Mouse (Mus musculus) urinary bladder, postnatal 10 days (tissue): ENCODE measurements around the gene Zc3h7b.

ENCODE experiments used
- DNase-seq: peaks from one replicate; pipeline ENCODE4 v3.0.0; 2022; ENCODE audit warnings: low spot score

Zc3h7b gene

GRCm38 (mm10) chr15:81814716-81815370, 70.0 kb downstream of the Zc3h7b start:
- no peak for DNase-seq

GRCm38 (mm10) chr15:81818404-81818803, 73.5 kb downstream of the Zc3h7b start:
- DNase-seq = no peak

- DNase-seq = no peak
Measured at GRCm38 (mm10) chr15:81822631-81823030, 77.8 kb downstream of the Zc3h7b start.

GRCm38 (mm10) chr15:81824832-81825231, 80.0 kb downstream of the Zc3h7b start:
- DNase-seq = no peak

- DNase-seq = no peak
Measured at GRCm38 (mm10) chr15:81828426-81829207, 83.8 kb downstream of the Zc3h7b start.

- no peak for DNase-seq
Measured at GRCm38 (mm10) chr15:81829208-81829580, 84.3 kb downstream of the Zc3h7b start.

- no peak for DNase-seq
Measured at GRCm38 (mm10) chr15:81830530-81830929, 85.7 kb downstream of the Zc3h7b start.

GRCm38 (mm10) chr15:81831136-81831825, 86.4 kb downstream of the Zc3h7b start:
- peak; percentile 73 for DNase-seq

- DNase-seq = no peak
Measured at GRCm38 (mm10) chr15:81832219-81832618, 87.4 kb downstream of the Zc3h7b start.

- no peak for DNase-seq
Measured at GRCm38 (mm10) chr15:81833481-81833880, 88.6 kb downstream of the Zc3h7b start.

- no peak for DNase-seq
Measured at GRCm38 (mm10) chr15:81834171-81834841, 89.4 kb downstream of the Zc3h7b start.

- no peak for DNase-seq
Measured at GRCm38 (mm10) chr15:81835007-81835880, 90.4 kb downstream of the Zc3h7b start.

- DNase-seq = peak; percentile 46
Measured at GRCm38 (mm10) chr15:81836124-81836821, 91.4 kb downstream of the Zc3h7b start.

- DNase-seq = no peak
Measured at GRCm38 (mm10) chr15:81836966-81837920, 92.4 kb downstream of the Zc3h7b start.

GRCm38 (mm10) chr15:81838554-81839235, 93.8 kb downstream of the Zc3h7b start:
- no peak for DNase-seq

- no peak for DNase-seq
Measured at GRCm38 (mm10) chr15:81839634-81840033, 94.8 kb downstream of the Zc3h7b start.

- DNase-seq = no peak
Measured at GRCm38 (mm10) chr15:81840306-81840705, 95.4 kb downstream of the Zc3h7b start.

- no peak for DNase-seq
Measured at GRCm38 (mm10) chr15:81842275-81842674, 97.4 kb downstream of the Zc3h7b start.

GRCm38 (mm10) chr15:81845033-81845625, 100.3 kb downstream of the Zc3h7b start:
- DNase-seq = no peak
